Mouse (Mus musculus): Measurements from ENCODE around the gene Pskh1. TPM values are rescaled to one million over a fixed set of nuclear protein-coding genes. Genes with fewer than 3 reads are reported as not detected.
A peak's percentile ranks its signal among the peaks of the same experiment; 100 is the strongest.

Gene Pskh1
- polyA plus RNA-seq, 1 experiment from 2014 or later, result 10.5 TPM

DNA sequence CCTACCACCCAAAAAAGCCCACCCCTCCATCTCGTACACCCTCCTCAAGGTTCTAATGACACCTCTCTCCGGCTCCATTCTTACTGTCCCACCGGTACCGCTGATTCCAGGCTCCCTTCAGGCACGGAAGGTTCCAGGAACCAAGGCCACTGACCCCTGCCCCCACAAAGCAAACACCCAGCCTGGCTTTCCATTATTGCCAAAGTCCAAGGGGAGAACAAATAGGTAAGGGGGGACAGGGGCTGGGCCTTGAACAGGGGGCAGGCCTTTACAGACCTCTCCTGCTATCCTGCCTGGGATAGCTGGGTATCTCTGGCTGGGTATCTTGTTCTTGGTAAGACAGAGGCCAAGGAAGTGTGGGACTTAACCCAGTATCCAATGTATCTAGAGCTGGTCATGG is 42.3 kb downstream of the Pskh1 start:
- 92% methylated on average over 5 of the region's 5 CpGs for WGBS
- Histone ChIP-seq H3K9me3 (ENCODE audit: control insufficient read depth, low read length) (no peaks in the 10 kb centered on the region), H3K9ac (replicated peaks; ENCODE audit: low read depth, low read length) (no peak overlapping the region), H3K4me1 (replicated peaks; ENCODE audit: control insufficient read depth, insufficient read depth, low read length) (peaks cover 7% of the 10 kb centered on the region), H3K36me3 (ENCODE audit: control insufficient read depth, insufficient read depth) (no peaks in the 10 kb centered on the region), H3K27me3 (replicated peaks; ENCODE audit: control insufficient read depth, insufficient read depth, low read length) (no peaks in the 10 kb centered on the region), H3K4me3 (replicated peaks; ENCODE audit: low read length) (no peak overlapping the region), H3K27ac (ENCODE audit: low read length) (no peak overlapping the region), H3K4me2 (ENCODE audit: low read length) (no peak overlapping the region)
- ATAC-seq, result no peak

- Histone ChIP-seq H3K9ac (replicated peaks; ENCODE audit: low read depth, low read length) (no peak within 1 kb of the TSS), H3K9me3 (ENCODE audit: control insufficient read depth, low read length) (no peaks in the 10 kb centered on the region), H3K4me1 (replicated peaks; ENCODE audit: control insufficient read depth, insufficient read depth, low read length) (peaks cover under 1% of the 10 kb centered on the region), H3K36me3 (ENCODE audit: control insufficient read depth, insufficient read depth) (no peaks in the 10 kb centered on the region), H3K4me3 (replicated peaks; ENCODE audit: low read length) (no peak within 1 kb of the TSS), H3K27me3 (replicated peaks; ENCODE audit: control insufficient read depth, insufficient read depth, low read length) (no peaks in the 10 kb centered on the region), H3K27ac (ENCODE audit: low read length) (no peak within 1 kb of the TSS), H3K4me2 (ENCODE audit: low read length) (no peak within 1 kb of the TSS)
- ATAC-seq, result peak; percentile 54; the same call in 1 of the 2 replicates
- WGBS, result 35% methylated on average over 8 of the region's 8 CpGs
Measured at GRCm38 (mm10) chr8:105943321-105943739, 43.1 kb downstream of the Pskh1 start, which contains the start of gene Lcat. Gene Lcat, minus strand, starts transcription at chr8:105943382.

DNA sequence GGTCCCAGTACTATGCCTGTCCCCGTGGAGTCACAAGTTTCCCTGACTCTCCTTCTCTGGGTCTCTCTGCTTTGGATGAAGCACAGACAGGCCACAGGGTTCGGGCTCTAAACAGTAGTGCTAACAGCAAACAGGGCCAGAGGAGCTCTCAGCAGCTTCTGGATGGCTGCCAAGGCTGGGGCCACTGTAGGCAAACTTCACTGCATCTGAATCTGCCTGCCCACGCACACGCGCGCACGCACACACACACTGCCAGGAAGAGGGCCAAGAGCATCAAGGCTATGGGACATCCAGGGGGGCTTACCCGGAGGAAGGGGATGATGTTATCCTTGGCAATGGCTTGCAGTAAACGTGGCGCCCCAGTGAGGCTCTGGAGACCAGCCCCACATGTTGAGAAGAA is 49.1 kb downstream of the Pskh1 start:
- Histone ChIP-seq H3K9me3 (ENCODE audit: control insufficient read depth, low read length) (no peaks in the 10 kb centered on the region), H3K4me2 (ENCODE audit: low read length) (no peak overlapping the region), H3K9ac (replicated peaks; ENCODE audit: low read depth, low read length) (no peak overlapping the region), H3K27ac (ENCODE audit: low read length) (no peak overlapping the region), H3K27me3 (replicated peaks; ENCODE audit: control insufficient read depth, insufficient read depth, low read length) (no peaks in the 10 kb centered on the region), H3K4me1 (replicated peaks; ENCODE audit: control insufficient read depth, insufficient read depth, low read length) (peaks cover 11% of the 10 kb centered on the region), H3K36me3 (ENCODE audit: control insufficient read depth, insufficient read depth) (no peaks in the 10 kb centered on the region), H3K4me3 (replicated peaks; ENCODE audit: low read length) (no peak overlapping the region)
- 0 out of 2 replicates have a peak, but pooled peaks have one; percentile 29 for ATAC-seq
- WGBS, result 46% methylated on average over 10 of the region's 10 CpGs

DNA sequence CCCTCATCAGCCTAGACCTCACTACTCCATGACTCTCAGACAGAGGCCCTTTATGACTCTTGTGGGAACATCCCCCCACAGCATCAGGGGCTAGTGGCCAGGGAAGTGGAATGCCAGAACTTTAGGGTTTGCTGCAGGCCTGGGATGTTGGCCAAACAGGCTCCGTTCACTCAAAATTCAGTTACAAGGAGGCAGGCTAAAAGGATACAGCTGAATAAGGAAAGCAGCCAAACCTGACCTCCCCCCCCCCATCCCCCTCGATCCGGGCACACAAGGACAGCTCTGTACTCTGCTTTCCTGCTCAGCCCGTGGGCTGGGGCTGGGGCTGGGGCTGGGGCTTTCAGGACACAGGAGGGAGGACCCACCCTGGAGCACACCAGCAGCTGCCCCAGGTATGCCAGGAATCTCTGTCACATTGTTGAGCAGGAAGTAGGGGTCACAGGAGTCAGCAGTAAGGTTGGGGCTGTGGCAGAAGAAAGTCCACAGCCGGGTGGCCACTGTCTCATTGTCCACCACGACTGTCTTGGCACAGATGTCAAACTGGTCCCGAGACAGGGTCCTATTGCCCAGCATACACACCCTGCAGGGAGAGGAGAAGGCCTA is 50.9 kb downstream of the Pskh1 start:
- Histone ChIP-seq H3K9ac (replicated peaks; ENCODE audit: low read depth, low read length) (no peak overlapping the region), H3K27ac (ENCODE audit: low read length) (peak overlapping the region; percentile 60), H3K4me3 (replicated peaks; ENCODE audit: low read length) (no peak overlapping the region), H3K9me3 (ENCODE audit: control insufficient read depth, low read length) (no peaks in the 10 kb centered on the region), H3K4me2 (ENCODE audit: low read length) (no peak overlapping the region), H3K27me3 (replicated peaks; ENCODE audit: control insufficient read depth, insufficient read depth, low read length) (no peaks in the 10 kb centered on the region), H3K4me1 (replicated peaks; ENCODE audit: control insufficient read depth, insufficient read depth, low read length) (peaks cover 11% of the 10 kb centered on the region), H3K36me3 (ENCODE audit: control insufficient read depth, insufficient read depth) (no peaks in the 10 kb centered on the region)
- ATAC-seq, result peak; percentile 88
- whole genome bisulfite sequencing, result 45% methylated on average over 7 of the region's 7 CpGs

GRCm38 (mm10) chr8:105956556-105956955 is 56.3 kb downstream of the Pskh1 start:
- no peak overlapping the region for H3K9ac ChIP-seq (replicated peaks; ENCODE audit: low read depth, low read length)
- no peak overlapping the region for H3K4me3 ChIP-seq (replicated peaks; ENCODE audit: low read length)
- H3K4me2 ChIP-seq (ENCODE audit: low read length), result no peak overlapping the region
- no peaks in the 10 kb centered on the region for H3K36me3 ChIP-seq (ENCODE audit: control insufficient read depth, insufficient read depth)
- no peaks in the 10 kb centered on the region for H3K27me3 ChIP-seq (replicated peaks; ENCODE audit: control insufficient read depth, insufficient read depth, low read length)
- no peak for ATAC-seq
- no peak overlapping the region for H3K27ac ChIP-seq (ENCODE audit: low read length)
- WGBS, result 87% methylated on average over 4 of the region's 4 CpGs
- H3K9me3 ChIP-seq (ENCODE audit: control insufficient read depth, low read length), result no peaks in the 10 kb centered on the region
- H3K4me1 ChIP-seq (replicated peaks; ENCODE audit: control insufficient read depth, insufficient read depth, low read length), result no peaks in the 10 kb centered on the region

GRCm38 (mm10) chr8:105957813-105958212 is 57.6 kb downstream of the Pskh1 start:
- Histone ChIP-seq H3K4me3 (replicated peaks; ENCODE audit: low read length) (no peak overlapping the region), H3K9ac (replicated peaks; ENCODE audit: low read depth, low read length) (no peak overlapping the region), H3K36me3 (ENCODE audit: control insufficient read depth, insufficient read depth) (no peaks in the 10 kb centered on the region), H3K27me3 (replicated peaks; ENCODE audit: control insufficient read depth, insufficient read depth, low read length) (no peaks in the 10 kb centered on the region), H3K9me3 (ENCODE audit: control insufficient read depth, low read length) (no peaks in the 10 kb centered on the region), H3K4me2 (ENCODE audit: low read length) (no peak overlapping the region), H3K4me1 (replicated peaks; ENCODE audit: control insufficient read depth, insufficient read depth, low read length) (no peaks in the 10 kb centered on the region), H3K27ac (ENCODE audit: low read length) (no peak overlapping the region)
- ATAC-seq, result no peak
- 76% methylated on average over 3 of the region's 4 CpGs for WGBS

GRCm38 (mm10) chr8:105959350-105959749 is 59.1 kb downstream of the Pskh1 start:
- Histone ChIP-seq H3K4me3 (replicated peaks; ENCODE audit: low read length) (no peak overlapping the region), H3K9ac (replicated peaks; ENCODE audit: low read depth, low read length) (no peak overlapping the region), H3K27ac (ENCODE audit: low read length) (no peak overlapping the region), H3K27me3 (replicated peaks; ENCODE audit: control insufficient read depth, insufficient read depth, low read length) (no peaks in the 10 kb centered on the region), H3K4me2 (ENCODE audit: low read length) (no peak overlapping the region), H3K36me3 (ENCODE audit: control insufficient read depth, insufficient read depth) (no peaks in the 10 kb centered on the region), H3K4me1 (replicated peaks; ENCODE audit: control insufficient read depth, insufficient read depth, low read length) (no peaks in the 10 kb centered on the region), H3K9me3 (ENCODE audit: control insufficient read depth, low read length) (no peaks in the 10 kb centered on the region)
- ATAC-seq, result no peak
- 74% methylated on average over 7 of the region's 7 CpGs for WGBS

- 76% methylated on average over 14 of the region's 14 CpGs for WGBS
- Histone ChIP-seq H3K4me3 (replicated peaks; ENCODE audit: low read length) (no peak overlapping the region), H3K27ac (ENCODE audit: low read length) (no peak overlapping the region), H3K9me3 (ENCODE audit: control insufficient read depth, low read length) (no peaks in the 10 kb centered on the region), H3K36me3 (ENCODE audit: control insufficient read depth, insufficient read depth) (no peaks in the 10 kb centered on the region), H3K4me2 (ENCODE audit: low read length) (no peak overlapping the region), H3K9ac (replicated peaks; ENCODE audit: low read depth, low read length) (no peak overlapping the region), H3K27me3 (replicated peaks; ENCODE audit: control insufficient read depth, insufficient read depth, low read length) (peaks cover 3% of the 10 kb centered on the region), H3K4me1 (replicated peaks; ENCODE audit: control insufficient read depth, insufficient read depth, low read length) (no peaks in the 10 kb centered on the region)
- ATAC-seq, result no peak
Measured at GRCm38 (mm10) chr8:105961101-105961500, 60.9 kb downstream of the Pskh1 start.

- H3K9ac ChIP-seq (replicated peaks; ENCODE audit: low read depth, low read length), result no peak overlapping the region
- H3K27me3 ChIP-seq (replicated peaks; ENCODE audit: control insufficient read depth, insufficient read depth, low read length), result peaks cover 4% of the 10 kb centered on the region
- 85% methylated on average over 10 of the region's 10 CpGs for WGBS
- no peaks in the 10 kb centered on the region for H3K36me3 ChIP-seq (ENCODE audit: control insufficient read depth, insufficient read depth)
- no peak overlapping the region for H3K27ac ChIP-seq (ENCODE audit: low read length)
- ATAC-seq, result no peak
- no peaks in the 10 kb centered on the region for H3K4me1 ChIP-seq (replicated peaks; ENCODE audit: control insufficient read depth, insufficient read depth, low read length)
- H3K9me3 ChIP-seq (ENCODE audit: control insufficient read depth, low read length), result no peaks in the 10 kb centered on the region
- H3K4me3 ChIP-seq (replicated peaks; ENCODE audit: low read length), result no peak overlapping the region
- H3K4me2 ChIP-seq (ENCODE audit: low read length), result no peak overlapping the region
Measured at GRCm38 (mm10) chr8:105961536-105961935, 61.3 kb downstream of the Pskh1 start.
